Mouse (Mus musculus): ENCODE results near the gene Gm973.

DNA sequence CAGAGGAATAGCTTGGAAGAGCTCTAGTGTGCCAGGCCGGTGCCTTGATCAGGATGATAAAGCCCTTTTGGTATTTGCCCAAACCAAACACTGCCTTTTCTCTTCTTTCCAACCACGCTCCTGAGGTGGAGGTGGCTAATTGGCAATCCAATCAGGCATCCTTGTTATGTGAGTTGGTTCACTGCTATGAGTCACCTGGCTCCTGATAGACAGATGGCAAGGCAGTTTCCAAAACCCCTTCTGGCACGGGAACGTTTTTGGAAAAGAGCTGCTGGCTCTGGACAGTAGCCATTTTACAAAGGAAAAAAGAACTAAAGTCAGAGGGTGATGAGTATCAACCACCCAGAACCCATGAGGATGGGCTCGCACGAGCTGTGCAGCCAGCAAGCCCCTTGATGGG is 50.9 kb downstream of the Gm973 start:
- TF ChIP-seq CTCF (IDR thresholded peaks at IDR 0.05; ENCODE audit: borderline replicate concordance, extremely low read depth, insufficient read depth, insufficient read length) (no peak), POLR2A (IDR thresholded peaks at IDR 0.05; ENCODE audit: borderline replicate concordance, extremely low read depth, insufficient read depth, insufficient read length, poor library complexity, severe bottlenecking) (no peak)

All from brain, embryonic 14.5 days (tissue).